ENCODE assay signal across 8 mouse cellular contexts in genomic region chr1:154150167-154150851, GRCm38 (mm10). TPM values are rescaled to one million over a fixed set of nuclear protein-coding genes. Genes with fewer than 3 reads are reported as not detected.
DNase-seq lines count a peak whose midpoint lies in the region; ATAC-seq and TF ChIP-seq lines count a peak whose summit lies in the region.

No protein-coding gene starts in this region.

- H3K4me1 ChIP-seq in cortical plate, adult 2 months (ENCODE audit: control insufficient read depth, insufficient read depth, low read length) = peaks cover 5% of the 10 kb centered on the region
- H3K4me1 ChIP-seq in hindbrain, postnatal 0 days (ENCODE audit: insufficient read depth, low read length) = peaks cover 12% of the 10 kb centered on the region

- 0 out of 2 replicates have a peak overlapping the region, but pooled peaks have one; percentile 24 for H3K9ac ChIP-seq in hindbrain, postnatal 0 days (replicated peaks; ENCODE audit: low read length)

- peak overlapping the region; percentile 22; the same call in 1 of the 2 replicates for H3K27ac ChIP-seq in cortical plate, adult 2 months (ENCODE audit: insufficient read depth, low read length)
- H3K27ac ChIP-seq in hindbrain, postnatal 0 days = peak overlapping the region; percentile 74

- 16% methylated on average over 8 of the region's 8 CpGs for WGBS in hindbrain, postnatal 0 days

- no peak overlapping the region for H3K4me3 ChIP-seq in cortical plate, adult 2 months (ENCODE audit: insufficient read depth, low read length)
- no peak overlapping the region for H3K4me3 ChIP-seq in hindbrain, postnatal 0 days (ENCODE audit: low read length)

- no peaks in the 10 kb centered on the region for H3K27me3 ChIP-seq in hindbrain, postnatal 0 days (ENCODE audit: insufficient read depth, low read length)

- TF ChIP-seq POLR2A in cortical plate, adult 2 months (IDR thresholded peaks at IDR 0.05; ENCODE audit: extremely low read depth, insufficient read depth, low read length) = 0 out of 2 replicates have a peak, but pooled peaks have one; percentile 25

- peak; percentile 90 for DNase-seq in adipocyte (ENCODE audit: low spot score)
- DNase-seq in gastrocnemius, postnatal 10 days = peak; percentile 72
- peak; percentile 87 for DNase-seq in hindbrain, postnatal 0 days (ENCODE audit: low spot score)
- DNase-seq in left cerebral cortex, adult 11 months (ENCODE audit: low spot score) = peak; percentile 87
- DNase-seq in lung, postnatal 14 days = peak; percentile 78
- DNase-seq in right cerebral cortex, postnatal 25 days = peak; percentile 83

- H3K36me3 ChIP-seq in hindbrain, postnatal 0 days (ENCODE audit: insufficient read depth, low read length) = no peaks in the 10 kb centered on the region

- no peaks in the 10 kb centered on the region for H3K9me3 ChIP-seq in hindbrain, postnatal 0 days (ENCODE audit: low read length)

- no peak for TF ChIP-seq CTCF in cortical plate, adult 2 months (IDR thresholded peaks at IDR 0.05; ENCODE audit: extremely low read depth, insufficient read depth, low read length)
- TF ChIP-seq CTCF in hindbrain, postnatal 0 days (IDR thresholded peaks at IDR 0.05; ENCODE audit: low read depth) = no peak; the same call in 1 of the 2 replicates

- peak overlapping the region; percentile 23; the same call in 1 of the 2 replicates for H3K4me2 ChIP-seq in hindbrain, postnatal 0 days (ENCODE audit: low read depth, low read length)

- peak; percentile 95 for ATAC-seq in hindbrain, postnatal 0 days
- no peak for ATAC-seq in erythroblast, adult 5-6 weeks (replicated peaks; ENCODE audit: low FRiP score, poor library complexity, severe bottlenecking)

RNA-seq across cellular contexts. Expression of gene Zfp648, which starts 50.7 kb away (rescaled TPM):
- 1.1 and 1.6 TPM in 2 replicates for polyA plus RNA-seq in cortical plate, adult 2 months (2012; rRNA removed)
- total RNA-seq in gastrocnemius, postnatal 10 days (2021) = not detected
- 1.4 and 2.0 TPM in 2 replicates for total RNA-seq in hindbrain, postnatal 0 days (2014; rRNA removed)
- 0.88 and 1.2 TPM in 2 replicates for polyA plus RNA-seq in hindbrain, postnatal 0 days (2015; fragmentation: Nextera tagmentation; extraction: Ambion mirVana)
- total RNA-seq in erythroblast, adult 5-6 weeks (2015; ENCODE audit: low replicate concordance) = not detected in 2 replicates
- not detected in 2 replicates for total RNA-seq in erythroblast, adult 5-6 weeks (2017; ENCODE audit: low replicate concordance)
